Mouse (Mus musculus): ENCODE results near the gene Slc2a12.

DNA sequence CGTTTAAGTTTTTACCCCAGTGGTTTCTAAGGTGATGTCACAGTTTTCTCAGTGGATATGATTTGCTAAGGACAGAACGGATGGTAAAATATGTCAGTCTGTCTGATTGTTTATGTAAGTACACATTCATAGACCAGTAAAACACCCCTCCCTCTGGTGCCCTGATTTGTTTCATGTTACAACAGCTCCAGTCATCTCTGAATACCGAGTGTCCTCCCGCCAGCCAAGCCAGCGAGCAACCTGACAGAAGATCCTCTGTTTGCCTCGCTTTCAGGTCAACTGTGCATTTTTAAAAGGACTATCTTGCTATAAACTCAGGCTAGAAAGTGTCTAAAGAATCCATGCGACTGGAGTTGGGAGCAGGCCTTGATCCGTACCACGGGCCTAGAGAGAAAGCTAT lies 640 bp upstream of the Slc2a12 start:
- TF ChIP-seq GATA1 (IDR thresholded peaks at IDR 0.05; ENCODE audit: low read length) (no peak), TAL1 (IDR thresholded peaks at IDR 0.05; ENCODE audit: low read length) (no peak)
